Mouse (Mus musculus): ENCODE results near the gene Gm813. TPM values are rescaled to one million over a fixed set of nuclear protein-coding genes. Genes with fewer than 3 reads are reported as not detected.

Gene Gm813
- polyA plus RNA-seq, 1 experiment from 2014 or later = not detected

DNA sequence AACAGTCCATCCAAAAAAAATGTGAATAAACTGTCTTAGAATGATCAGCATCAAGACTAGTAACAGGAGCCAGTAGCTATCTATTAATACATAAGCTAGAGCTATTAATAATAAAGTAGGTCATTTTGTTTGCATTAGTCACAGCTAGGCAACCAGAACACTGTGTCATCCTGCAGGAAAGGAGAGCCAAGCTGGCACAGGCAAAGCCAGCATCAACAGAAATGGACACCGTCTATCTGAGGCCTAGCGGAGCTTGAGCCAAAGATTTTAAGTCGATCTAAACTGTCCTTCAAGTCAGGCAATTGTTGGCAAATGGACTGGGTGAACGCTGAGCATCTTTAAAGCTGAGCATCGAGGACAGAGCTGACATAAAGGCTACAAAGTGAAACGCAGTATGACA lies 15.9 kb downstream of the Gm813 start:
- Histone ChIP-seq H3K4me2 (no peak overlapping the region), H3K4me1 (no peaks in the 10 kb centered on the region), H3K4me3 (no peak overlapping the region), H3K9me3 (no peaks in the 10 kb centered on the region), H3K27ac (no peak overlapping the region), H3K27me3 (replicated peaks) (no peaks in the 10 kb centered on the region), H3K9ac (no peak overlapping the region), H3K36me3 (replicated peaks) (no peaks in the 10 kb centered on the region)
- WGBS = 93% methylated on average over 6 of the region's 6 CpGs
- no peak for ATAC-seq (replicated peaks)

DNA sequence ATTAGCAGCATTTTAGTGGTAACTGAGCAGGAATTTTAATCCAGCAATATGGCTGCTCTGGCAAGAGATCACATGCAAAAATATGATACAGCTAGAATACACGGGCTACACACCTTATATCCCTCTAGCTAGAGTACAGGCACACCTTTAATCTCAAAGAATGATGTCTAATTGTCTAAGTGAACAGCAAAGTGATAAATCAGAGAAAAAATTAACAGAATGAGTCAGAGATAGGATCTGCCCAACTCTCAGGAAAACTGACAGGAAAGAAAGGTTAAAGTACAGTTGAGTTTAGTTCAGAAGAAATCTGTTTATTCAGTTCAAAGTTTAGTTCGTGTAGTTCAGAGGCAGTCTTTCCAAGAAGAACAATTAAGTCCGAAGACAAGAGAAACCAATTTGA lies 25.5 kb downstream of the Gm813 start:
- no peak for ATAC-seq (replicated peaks)
- H3K9me3 ChIP-seq = no peaks in the 10 kb centered on the region
- H3K27me3 ChIP-seq (replicated peaks) = no peaks in the 10 kb centered on the region
- H3K9ac ChIP-seq = no peak overlapping the region
- H3K4me3 ChIP-seq = no peak overlapping the region
- H3K36me3 ChIP-seq (replicated peaks) = no peaks in the 10 kb centered on the region
- H3K4me2 ChIP-seq = no peak overlapping the region
- 82% methylated on average over 3 of the region's 3 CpGs for WGBS
- no peak overlapping the region for H3K27ac ChIP-seq
- no peaks in the 10 kb centered on the region for H3K4me1 ChIP-seq

- Histone ChIP-seq H3K4me2 (no peak overlapping the region), H3K27me3 (replicated peaks) (no peaks in the 10 kb centered on the region), H3K36me3 (replicated peaks) (no peaks in the 10 kb centered on the region), H3K4me1 (no peaks in the 10 kb centered on the region), H3K27ac (no peak overlapping the region), H3K9ac (no peak overlapping the region), H3K9me3 (no peaks in the 10 kb centered on the region), H3K4me3 (no peak overlapping the region)
- ATAC-seq (replicated peaks) = no peak
These were observed 27.3 kb downstream of the Gm813 start for GRCm38 (mm10) chr16:58589444-58589843.

DNA sequence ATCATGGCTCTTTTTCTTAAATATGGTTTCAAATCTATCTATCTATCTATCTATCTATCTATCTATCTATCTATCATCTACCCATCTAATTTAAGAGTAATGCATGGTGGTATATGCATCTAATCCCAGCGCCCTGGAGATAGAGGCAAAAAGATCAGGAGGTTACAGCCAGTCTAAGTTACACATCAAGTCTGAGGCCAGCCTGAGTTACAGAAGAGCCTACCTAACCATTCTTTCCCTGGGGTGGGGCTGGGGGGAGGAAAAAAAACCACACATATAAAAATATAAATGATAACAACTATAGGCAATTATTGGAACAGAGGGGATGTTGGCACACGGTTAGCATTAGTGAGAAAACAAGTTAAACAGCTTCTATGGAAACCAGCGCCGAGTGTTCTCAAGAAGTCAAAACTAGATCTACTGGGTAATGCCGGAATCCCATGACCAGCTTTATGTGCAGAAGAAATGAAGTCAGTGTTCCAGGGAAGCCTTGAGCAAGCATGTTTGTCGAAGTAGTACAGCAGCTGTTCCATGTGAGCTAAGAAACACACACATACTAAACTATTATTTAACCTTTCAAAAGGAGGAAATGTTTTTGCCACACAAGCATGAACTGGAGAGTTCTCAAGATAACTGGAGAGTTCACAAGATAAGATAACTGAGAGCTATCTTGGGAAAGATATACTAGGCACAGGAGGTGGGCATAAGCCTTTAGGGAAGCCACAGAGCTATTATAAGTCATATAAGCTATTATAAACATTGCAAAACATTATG lies 42.6 kb downstream of the Gm813 start:
- Histone ChIP-seq H3K36me3 (replicated peaks) (no peaks in the 10 kb centered on the region), H3K9ac (no peak overlapping the region), H3K4me2 (no peak overlapping the region), H3K27ac (no peak overlapping the region), H3K4me3 (no peak overlapping the region), H3K27me3 (replicated peaks) (no peaks in the 10 kb centered on the region), H3K4me1 (no peaks in the 10 kb centered on the region), H3K9me3 (no peaks in the 10 kb centered on the region)
- WGBS = 93% methylated on average over 6 of the region's 6 CpGs
- ATAC-seq (replicated peaks) = no peak

DNA sequence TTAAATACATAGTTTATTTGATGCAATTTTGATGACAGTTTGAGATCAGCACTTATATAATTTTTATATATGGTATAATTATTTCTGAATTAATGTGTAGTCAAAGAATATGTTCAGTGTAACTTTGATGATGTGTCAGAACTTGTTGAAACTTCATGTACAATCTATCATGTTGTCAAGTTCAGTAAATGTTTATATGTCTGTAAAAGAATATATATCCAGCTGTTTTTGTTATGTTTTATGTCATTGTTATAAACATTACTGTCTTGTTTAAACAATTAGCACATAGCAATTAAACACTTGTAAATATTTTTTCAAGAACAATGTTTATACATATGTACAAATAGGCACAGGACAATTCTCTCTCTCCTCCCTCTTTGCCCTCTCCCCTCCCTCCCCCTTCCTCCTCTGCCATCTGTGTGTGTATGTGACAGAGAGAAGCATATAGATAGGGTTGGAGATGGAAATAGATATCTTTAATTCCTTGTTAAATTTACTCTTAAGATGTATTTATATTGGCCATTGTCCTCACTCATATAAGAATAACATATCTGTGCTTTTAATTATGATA lies 46.0 kb downstream of the Gm813 start:
- H3K9ac ChIP-seq = no peak overlapping the region
- no peak for ATAC-seq (replicated peaks)
- no peaks in the 10 kb centered on the region for H3K36me3 ChIP-seq (replicated peaks)

More for the DNA sequence above, 46.0 kb downstream of the Gm813 start:
- H3K27me3 ChIP-seq (replicated peaks) = no peaks in the 10 kb centered on the region
- H3K4me2 ChIP-seq = no peak overlapping the region
- H3K9me3 ChIP-seq = no peaks in the 10 kb centered on the region
- H3K27ac ChIP-seq = no peak overlapping the region
- H3K4me1 ChIP-seq = no peaks in the 10 kb centered on the region
- no peak overlapping the region for H3K4me3 ChIP-seq

Other genes starting within 250 kb of the Gm813 start
- gene Dcbld2, start 208.5 kb downstream of the Gm813 start, polyA plus RNA-seq (2015; fragmentation: Nextera tagmentation; extraction: Ambion mirVana) = 8.3 and 8.7 TPM in 2 replicates
- gene St3gal6, start 92.7 kb downstream of the Gm813 start, polyA plus RNA-seq (2015; fragmentation: Nextera tagmentation; extraction: Ambion mirVana) = 12.1 and 13.6 TPM in 2 replicates
- not detected in 2 replicates for gene E330017A01Rik, start 21.8 kb upstream of the Gm813 start, polyA plus RNA-seq (2015; fragmentation: Nextera tagmentation; extraction: Ambion mirVana)
- 15.5 and 15.8 TPM in 2 replicates for gene Cpox, start 53.3 kb upstream of the Gm813 start, polyA plus RNA-seq (2015; fragmentation: Nextera tagmentation; extraction: Ambion mirVana)
- 0.13 TPM in 1 of 2 replicates, not detected in the other for gene Gpr15, start 102.1 kb upstream of the Gm813 start, polyA plus RNA-seq (2015; fragmentation: Nextera tagmentation; extraction: Ambion mirVana)
- 124 and 130 TPM in 2 replicates for gene Cldnd1, start 110.9 kb upstream of the Gm813 start, polyA plus RNA-seq (2015; fragmentation: Nextera tagmentation; extraction: Ambion mirVana)
- not detected in 2 replicates for gene Olfr172, start 146.2 kb upstream of the Gm813 start, polyA plus RNA-seq (2015; fragmentation: Nextera tagmentation; extraction: Ambion mirVana)
- not detected in 2 replicates for gene Olfr173, start 183.3 kb upstream of the Gm813 start, polyA plus RNA-seq (2015; fragmentation: Nextera tagmentation; extraction: Ambion mirVana)
- gene Olfr175-ps1, start 209.8 kb upstream of the Gm813 start, polyA plus RNA-seq (2015; fragmentation: Nextera tagmentation; extraction: Ambion mirVana) = not detected in 2 replicates

Data from midbrain, embryonic 15.5 days (tissue).